Mouse (Mus musculus) left cerebral cortex, postnatal 14 days (tissue): ENCODE results near the gene Taf9b. TPM values are rescaled to one million over a fixed set of nuclear protein-coding genes. Genes with fewer than 3 reads are reported as not detected.
"Not testable (repeated sequence)": the region's sequence is repeated elsewhere in the genome, so short reads cannot be mapped to it uniquely, and the experiment has no call there.

Source experiments
- DNase-seq, 2 experiments: peaks; one replicate each; pipeline ENCODE4 v3.0.0; 2021 to 2022; ENCODE audit warnings: low spot score in 2 of 2, mixed read lengths in 1 of 2
- intact Hi-C: fragments of 180-260 bp; cut with DNase I; formaldehyde crosslinking; loops from one replicate; pipeline ENCODE4 v1.15.1; 2025
- long read RNA-seq, 2 experiments: library from polyadenylated mRNA; stranded (forward); transcript quantifications; one replicate each; pipeline ENCODE4 v2.0.0; 2021
- total RNA-seq, 2 experiments: library from RNA; stranded (reverse); gene quantifications; 2 replicates each; pipeline ENCODE4 v1.2.3; 2021

Gene Taf9b
- total RNA-seq, result 10 to 100 TPM; 23.0 to 25.9 TPM
- long read RNA-seq, experiment 1, transcript Taf9b-201 (7 exons, 2,633 nt), result major isoform, 57 of 62 reads
- long read RNA-seq, experiment 1, partial matches to known transcripts, result 5 of 62 reads
- long read RNA-seq, experiment 1, other reads (novel, unspliced or antisense), result 0 of 62 reads
- long read RNA-seq, experiment 2, transcript Taf9b-201 (7 exons, 2,633 nt), result major isoform, 37 of 39 reads
- long read RNA-seq, experiment 2, partial matches to known transcripts, result 1 of 39 reads
- long read RNA-seq, experiment 2, other reads (novel, unspliced or antisense), result 1 of 39 reads

DNA sequence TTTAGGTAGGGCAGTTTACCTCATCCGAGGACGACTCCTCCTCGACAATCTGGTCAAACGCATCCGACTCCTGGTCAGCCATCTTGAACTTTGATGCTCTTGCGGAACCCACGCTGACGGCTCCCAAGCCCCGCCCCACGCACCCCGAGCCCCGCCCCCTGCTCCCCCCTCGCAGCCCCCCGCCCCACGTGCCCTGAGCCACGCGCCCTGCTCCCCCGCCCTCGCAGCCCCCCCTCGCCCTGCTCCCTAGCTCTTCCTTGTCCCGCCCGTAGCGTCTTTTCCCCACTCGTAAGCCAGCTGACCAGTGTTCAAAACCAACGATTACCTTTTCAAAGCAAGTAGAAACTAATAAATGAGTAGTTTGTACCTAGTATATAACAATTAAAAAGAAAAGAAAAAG is at the start of gene Taf9b:
Gene Taf9b, minus strand, starts transcription at position 101 of the 400 bp plus-strand sequence.
- DNase-seq, result no peak
- intact Hi-C loops, result no loop called here

DNA sequence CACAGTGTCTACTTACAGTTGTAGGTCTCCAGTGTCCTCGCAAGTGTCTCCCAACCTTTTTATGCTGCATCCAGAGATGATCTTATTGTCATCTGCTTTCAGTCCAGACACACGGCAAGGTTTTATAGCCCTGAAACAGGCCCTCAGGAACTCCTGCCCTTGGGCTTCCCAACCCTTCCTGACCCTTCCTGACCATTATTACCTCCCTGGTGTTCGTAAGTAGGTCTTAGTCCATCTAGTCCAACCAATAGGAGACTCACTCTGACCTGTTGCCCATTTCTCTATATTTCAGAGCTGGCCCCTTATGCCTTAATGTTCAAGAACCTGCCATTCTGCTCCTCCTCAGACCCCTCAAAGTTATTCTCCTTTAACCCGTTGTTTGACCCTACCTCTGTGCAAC is 34.3 kb upstream of the Taf9b start, which contains the start of gene Fnd3c2:
Gene Fnd3c2, minus strand, starts transcription at position 101 of the 400 bp plus-strand sequence.
- intact Hi-C loops, result no loop called here

GRCm38 (mm10) chrX:106219171-106220032 is 1.6 kb downstream of the Taf9b start:
- intact Hi-C loops, result loop anchor here (5.0 kb wide), 1 partner anchor 168 kb away; no protein-coding TSS in a partner anchor

More for the DNA sequence above, 34.3 kb upstream of the Taf9b start, which contains the start of gene Fnd3c2:
- DNase-seq, result no peak

GRCm38 (mm10) chrX:106209100-106209499 is 11.9 kb downstream of the Taf9b start:
- intact Hi-C loops, result no loop called here
- no peak for DNase-seq

More at GRCm38 (mm10) chrX:106219171-106220032, 1.6 kb downstream of the Taf9b start:
- DNase-seq, result peak; percentile 66 to 72

DNA sequence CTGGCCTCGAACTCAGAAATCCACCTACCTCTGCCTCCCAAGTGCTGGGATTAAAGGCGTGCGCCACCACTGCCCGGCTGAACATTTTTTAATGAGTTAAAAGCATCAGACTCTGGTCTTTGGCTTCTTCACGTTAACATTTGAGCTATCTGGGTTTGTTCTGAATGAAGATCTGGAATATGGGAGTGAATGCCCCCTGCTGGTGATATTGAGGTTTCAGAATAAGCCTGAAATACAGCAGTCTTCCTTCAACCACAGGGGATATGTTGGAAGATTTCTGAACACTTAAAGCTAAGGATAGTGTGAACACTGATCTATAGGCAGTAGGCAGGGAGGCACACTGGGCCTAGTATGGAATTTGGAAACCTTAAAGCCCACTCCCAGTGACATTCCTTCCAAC is 22.1 kb downstream of the Taf9b start:
- intact Hi-C loops, result no loop called here
- peak in 1 of 2 experiments; percentile 24 for DNase-seq

GRCm38 (mm10) chrX:106197308-106197707 is 23.6 kb downstream of the Taf9b start:
- no peak for DNase-seq
- intact Hi-C loops, result no loop called here

DNA sequence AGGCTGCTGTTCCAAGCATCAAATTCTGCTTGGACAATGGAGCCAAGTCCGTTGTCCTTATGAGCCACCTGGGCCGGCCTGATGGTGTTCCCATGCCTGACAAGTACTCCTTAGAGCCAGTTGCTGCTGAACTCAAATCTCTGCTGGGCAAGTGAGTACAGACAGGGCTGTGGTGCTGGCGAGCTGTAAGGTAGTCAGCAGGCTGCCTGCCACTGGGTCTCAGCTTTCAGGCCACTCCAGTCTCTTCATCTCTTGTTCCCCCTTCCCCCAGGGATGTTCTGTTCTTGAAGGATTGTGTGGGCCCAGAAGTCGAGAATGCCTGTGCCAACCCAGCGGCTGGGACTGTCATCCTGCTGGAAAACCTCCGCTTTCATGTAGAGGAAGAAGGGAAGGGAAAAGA is 26.6 kb downstream of the Taf9b start:
- intact Hi-C loops, result not testable (repeated sequence)

DNA sequence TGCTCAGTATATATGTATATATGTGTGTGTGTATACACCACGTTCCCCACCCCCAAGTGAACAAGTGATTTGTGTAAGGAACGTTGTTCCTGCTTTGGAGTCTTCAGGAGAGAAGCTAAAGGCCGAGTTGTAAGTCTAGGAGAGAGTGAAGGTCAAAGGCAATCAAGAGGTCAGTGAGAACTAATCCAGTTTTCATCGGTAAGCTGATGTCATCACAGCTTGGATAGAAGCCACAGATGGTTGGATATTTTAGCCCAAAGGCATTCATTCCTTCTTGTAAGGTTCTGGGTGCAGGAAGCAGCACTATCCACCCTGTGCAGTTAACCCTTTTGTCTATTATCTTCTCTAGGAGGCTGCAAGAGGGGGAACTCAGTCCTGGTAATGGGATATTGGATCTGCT is 30.9 kb downstream of the Taf9b start:
- intact Hi-C loops, result no loop called here

More for the DNA sequence above, 26.6 kb downstream of the Taf9b start:
- DNase-seq, result not testable (repeated sequence)

GRCm38 (mm10) chrX:106189356-106189755 is 31.6 kb downstream of the Taf9b start:
- no peak for DNase-seq
- intact Hi-C loops, result no loop called here

More for the DNA sequence above, 30.9 kb downstream of the Taf9b start:
- no peak for DNase-seq

GRCm38 (mm10) chrX:106187737-106188136 is 33.2 kb downstream of the Taf9b start:
- DNase-seq, result peak in 1 of 2 experiments; percentile 15

GRCm38 (mm10) chrX:106186713-106187649 is 34.0 kb downstream of the Taf9b start, which contains the start of gene Pgk1:
Gene Pgk1 (plus strand): TSS chrX:106187100.
- DNase-seq, result peak; percentile 92 to 94
- intact Hi-C loops, result no loop called here

More at GRCm38 (mm10) chrX:106187737-106188136, 33.2 kb downstream of the Taf9b start:
- intact Hi-C loops, result no loop called here

GRCm38 (mm10) chrX:106185706-106186105 is 35.3 kb downstream of the Taf9b start:
- intact Hi-C loops, result no loop called here
- no peak for DNase-seq

GRCm38 (mm10) chrX:106184279-106184678 is 36.7 kb downstream of the Taf9b start:
- intact Hi-C loops, result no loop called here
- DNase-seq, result no peak

DNA sequence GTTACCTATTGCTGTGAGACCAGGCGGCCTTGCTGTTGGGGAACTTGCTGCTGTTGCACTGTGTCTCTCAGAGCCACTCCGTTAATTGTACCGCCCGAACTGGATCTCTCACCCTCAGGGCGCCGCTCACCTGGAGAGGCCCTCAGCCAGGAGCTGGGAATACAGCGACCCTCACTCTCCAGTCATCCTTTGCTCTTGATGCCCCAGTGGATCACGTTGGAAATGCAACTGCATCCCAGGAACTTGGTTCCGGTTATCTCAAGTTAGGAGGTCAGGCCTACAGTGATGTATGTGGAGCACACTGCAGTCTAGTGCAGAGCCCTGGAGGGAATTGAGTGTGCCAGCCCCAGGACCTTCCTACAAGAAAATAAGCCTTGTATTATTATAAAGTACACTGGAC is 44.6 kb downstream of the Taf9b start:
- no peak for DNase-seq
- intact Hi-C loops, result no loop called here

- intact Hi-C loops, result loop anchor here (2.0 kb wide), 1 partner anchor 145 kb away; the partner anchor contains the start of gene Atp7a
- DNase-seq, result no peak
These were observed 49.2 kb downstream of the Taf9b start for GRCm38 (mm10) chrX:106171853-106172154.

DNA sequence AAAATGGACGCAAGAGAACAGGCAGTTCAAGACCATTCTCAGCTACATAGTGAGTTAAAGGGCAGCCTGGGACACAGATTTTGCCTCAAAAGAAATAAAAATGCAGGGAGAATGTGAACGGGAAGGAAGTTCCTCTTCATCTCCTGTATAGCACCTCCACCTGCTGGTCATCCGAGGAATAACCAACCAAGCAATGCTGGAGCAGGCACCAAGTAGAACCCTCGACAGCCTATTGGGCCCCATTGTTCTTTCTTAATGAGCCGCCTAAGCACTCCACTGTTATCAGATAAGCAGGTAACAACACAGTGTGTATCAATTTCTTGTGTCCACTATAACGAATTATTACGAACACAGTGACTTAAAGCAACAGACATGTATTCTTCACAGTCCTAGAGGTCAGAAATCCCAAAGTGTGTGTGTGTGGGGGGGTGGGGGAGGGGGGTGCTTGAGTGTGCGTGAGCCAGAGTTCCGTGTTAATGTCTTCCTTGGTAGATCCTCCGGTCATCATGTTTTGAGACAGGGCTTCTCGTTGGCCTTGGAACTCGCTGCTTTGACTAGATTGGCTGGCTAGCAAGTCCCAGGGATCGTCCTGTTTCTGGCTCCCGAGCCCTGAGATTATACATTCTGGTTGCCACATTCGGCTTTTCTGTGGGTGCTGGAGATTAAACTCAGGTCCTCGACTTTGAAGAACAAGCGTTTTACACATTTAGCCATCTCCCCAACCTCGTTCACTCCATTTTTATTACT is 49.7 kb downstream of the Taf9b start:
- intact Hi-C loops, result loop anchor here (2.0 kb wide), 1 partner anchor 144 kb away; the partner anchor contains the start of gene Atp7a

GRCm38 (mm10) chrX:106165089-106165488 is 55.9 kb downstream of the Taf9b start:
- no peak for DNase-seq
- intact Hi-C loops, result no loop called here

More for the DNA sequence above, 49.7 kb downstream of the Taf9b start:
- peak; percentile 71 to 82 for DNase-seq

GRCm38 (mm10) chrX:106164555-106164954 is 56.4 kb downstream of the Taf9b start:
- no peak for DNase-seq
- intact Hi-C loops, result no loop called here
